Mouse (Mus musculus) limb, embryonic 15.5 days (tissue): ENCODE results near the gene Zfp57. TPM values are rescaled to one million over a fixed set of nuclear protein-coding genes. Genes with fewer than 3 reads are reported as not detected.

Experiments used
- ATAC-seq: fragments of 200-750 bp; cut with Nextera tagmentation; 2 replicates; pipeline ENCODE4 v1.8.0; 2017; ENCODE audit warnings: low read depth, moderate TSS enrichment; ENCODE audit not compliant: insufficient number of reproducible peaks, low FRiP score, low TSS enrichment
- H3K27ac ChIP-seq: fragments of 300-500 bp; sonication (generic); 2 replicates; pipeline ENCODE4 v1.5.1; 2015; ENCODE audit warnings: moderate library complexity, mild to moderate bottlenecking, inconsistent platforms
- H3K27me3 ChIP-seq: fragments of 300-500 bp; sonication (generic); 2 replicates; pipeline ENCODE4 v1.6.1; 2015; ENCODE audit warnings: inconsistent platforms
- H3K36me3 ChIP-seq: fragments of 300-500 bp; sonication (generic); 2 replicates; pipeline ENCODE4 v1.6.1; 2015; ENCODE audit warnings: inconsistent platforms
- H3K4me1 ChIP-seq: fragments of 300-500 bp; sonication (generic); 2 replicates; pipeline ENCODE4 v1.6.1; 2015; ENCODE audit warnings: inconsistent platforms
- H3K4me2 ChIP-seq: fragments of 300-500 bp; sonication (generic); 2 replicates; pipeline ENCODE4 v1.6.1; 2015; ENCODE audit warnings: mild to moderate bottlenecking, inconsistent platforms
- H3K4me3 ChIP-seq: fragments of 300-500 bp; sonication (generic); 2 replicates; pipeline ENCODE4 v1.5.1; 2015; ENCODE audit warnings: mild to moderate bottlenecking, inconsistent platforms
- H3K9ac ChIP-seq: fragments of 300-500 bp; sonication (generic); 2 replicates; pipeline ENCODE4 v1.6.1; 2015; ENCODE audit warnings: inconsistent platforms
- H3K9me3 ChIP-seq: fragments of 300-500 bp; sonication (generic); 2 replicates; pipeline ENCODE4 v1.6.1; 2016; ENCODE audit warnings: inconsistent platforms
- WGBS: fragments of 180-500 bp; shearing (Covaris S2); methylation state at CpG from one replicate; pipeline ENCODE4 v1.1.7; 2015; 5-methylcytosine and 5-hydroxymethylcytosine counted together
- polyA plus RNA-seq: library from polyadenylated mRNA; unstranded; fragments of >200 nt; fragmentation: Nextera tagmentation; extraction: Ambion mirVana; gene quantifications from 2 replicates; pipeline ENCODE4 v1.2.1, GENCODE M21; 2015

Gene Zfp57
- polyA plus RNA-seq, 1 experiment from 2014 or later: 72.9 TPM

GRCm38 (mm10) chr17:37047332-37047976 lies 46.5 kb downstream of the Zfp57 start:
- H3K36me3 ChIP-seq: no peaks in the 10 kb centered on the region
- 20% methylated on average over 19 of the region's 19 CpGs for WGBS

GRCm38 (mm10) chr17:37047981-37048380 lies 47.0 kb downstream of the Zfp57 start:
- no peak for ATAC-seq
- peaks cover 4% of the 10 kb centered on the region for H3K27me3 ChIP-seq
- H3K4me3 ChIP-seq: no peak overlapping the region
- H3K36me3 ChIP-seq: no peaks in the 10 kb centered on the region
- H3K27ac ChIP-seq: no peak overlapping the region
- WGBS: 25% methylated on average over 3 of the region's 3 CpGs
- no peak overlapping the region for H3K4me2 ChIP-seq
- H3K9me3 ChIP-seq: no peaks in the 10 kb centered on the region
- no peak overlapping the region for H3K9ac ChIP-seq
- peaks cover 45% of the 10 kb centered on the region for H3K4me1 ChIP-seq

More at GRCm38 (mm10) chr17:37047332-37047976, 46.5 kb downstream of the Zfp57 start:
- peak overlapping the region; percentile 80 for H3K4me3 ChIP-seq
- no peak overlapping the region for H3K27ac ChIP-seq
- peaks cover 45% of the 10 kb centered on the region for H3K4me1 ChIP-seq
- H3K4me2 ChIP-seq: peak overlapping the region; percentile 94
- peaks cover 4% of the 10 kb centered on the region for H3K27me3 ChIP-seq
- H3K9ac ChIP-seq: no peak overlapping the region
- H3K9me3 ChIP-seq: no peaks in the 10 kb centered on the region
- no peak for ATAC-seq

DNA sequence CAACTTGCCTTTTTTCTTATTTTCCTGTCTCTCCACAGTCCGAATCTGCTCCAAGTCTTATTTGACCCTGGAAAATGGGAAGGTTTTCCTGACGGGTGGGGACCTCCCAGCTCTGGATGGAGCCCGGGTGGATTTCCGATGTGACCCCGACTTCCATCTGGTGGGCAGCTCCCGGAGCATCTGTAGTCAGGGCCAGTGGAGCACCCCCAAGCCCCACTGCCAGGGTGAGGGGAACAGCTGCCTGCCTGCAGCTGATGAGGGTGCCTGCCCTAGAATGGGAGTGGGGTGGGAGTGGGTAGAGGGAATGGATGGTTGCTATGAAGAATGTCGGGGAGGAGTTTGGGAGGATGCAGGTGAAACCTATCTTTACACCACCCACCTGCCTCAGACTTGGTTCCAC lies 47.4 kb downstream of the Zfp57 start:
- WGBS: 65% methylated on average over 7 of the region's 7 CpGs
- no peak for ATAC-seq
- Histone ChIP-seq H3K4me1 (peaks cover 45% of the 10 kb centered on the region), H3K36me3 (no peaks in the 10 kb centered on the region), H3K9ac (no peak overlapping the region), H3K27me3 (peaks cover 4% of the 10 kb centered on the region), H3K4me3 (no peak overlapping the region), H3K9me3 (no peaks in the 10 kb centered on the region), H3K4me2 (no peak overlapping the region), H3K27ac (no peak overlapping the region)

- WGBS: 3% methylated on average over 39 of the region's 39 CpGs
- ATAC-seq: no peak
- H3K9ac ChIP-seq: peak overlapping the region; percentile 1; the same call in 1 of the 2 replicates
- H3K4me1 ChIP-seq: peaks cover 45% of the 10 kb centered on the region
- H3K27me3 ChIP-seq: peaks cover 4% of the 10 kb centered on the region
- peak overlapping the region; percentile 51; the same call in 1 of the 2 replicates for H3K27ac ChIP-seq
- H3K4me2 ChIP-seq: peak overlapping the region; percentile 92
- H3K4me3 ChIP-seq: peak overlapping the region; percentile 64
- H3K9me3 ChIP-seq: no peaks in the 10 kb centered on the region
- peaks cover 9% of the 10 kb centered on the region; the same call in 1 of the 2 replicates for H3K36me3 ChIP-seq
These were observed 48.8 kb downstream of the Zfp57 start for GRCm38 (mm10) chr17:37049570-37050310.

DNA sequence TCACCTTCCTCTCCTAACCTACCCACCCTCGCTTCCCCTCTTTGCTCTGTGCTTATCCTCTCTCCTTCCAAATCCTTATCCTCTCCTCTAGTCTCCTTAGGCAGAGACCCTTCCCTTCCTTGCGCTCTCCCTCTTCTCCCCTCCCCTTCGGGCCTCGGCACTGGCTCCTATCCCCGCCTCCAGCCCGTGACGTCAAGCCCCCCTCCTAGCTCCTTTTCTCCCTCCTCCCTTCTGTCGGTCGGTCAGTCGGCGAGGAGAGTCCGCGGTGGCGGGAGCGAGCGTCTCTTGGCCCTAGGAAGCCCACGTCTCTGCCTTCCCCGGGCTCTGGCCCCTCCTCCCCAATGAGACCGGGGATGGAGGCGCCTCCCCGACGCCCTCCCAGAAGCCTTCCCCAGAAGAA lies 49.4 kb downstream of the Zfp57 start:
- peak overlapping the region; percentile 51; the same call in 1 of the 2 replicates for H3K27ac ChIP-seq
- H3K9ac ChIP-seq: peak overlapping the region; percentile 55

DNA sequence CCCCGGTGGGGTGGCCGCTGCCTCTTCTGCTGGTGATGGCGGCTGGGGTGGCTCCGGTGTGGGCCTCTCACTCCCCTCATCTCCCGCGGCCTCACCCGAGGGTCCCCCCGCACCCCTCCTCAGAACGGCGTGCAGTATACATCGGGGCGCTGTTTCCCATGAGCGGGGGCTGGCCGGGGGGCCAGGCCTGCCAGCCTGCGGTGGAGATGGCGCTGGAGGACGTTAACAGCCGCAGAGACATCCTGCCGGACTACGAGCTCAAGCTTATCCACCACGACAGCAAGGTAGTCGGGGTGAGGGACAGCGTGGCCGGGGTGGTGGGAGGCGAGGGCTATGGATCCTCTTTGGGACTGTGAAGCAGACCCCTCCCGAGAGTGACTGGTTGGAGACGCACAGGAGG lies 49.9 kb downstream of the Zfp57 start:
- ATAC-seq: no peak
- H3K4me2 ChIP-seq: peak overlapping the region; percentile 92
- no peak overlapping the region for H3K27ac ChIP-seq
- no peaks in the 10 kb centered on the region for H3K9me3 ChIP-seq
- peaks cover 37% of the 10 kb centered on the region for H3K4me1 ChIP-seq
- H3K4me3 ChIP-seq: peak overlapping the region; percentile 64
- H3K36me3 ChIP-seq: peaks cover 19% of the 10 kb centered on the region; the same call in 1 of the 2 replicates
- WGBS: 8% methylated on average over 16 of the region's 27 CpGs
- H3K27me3 ChIP-seq: peaks cover 4% of the 10 kb centered on the region
- peak overlapping the region; percentile 55 for H3K9ac ChIP-seq

More for the DNA sequence above, 49.4 kb downstream of the Zfp57 start:
- peaks cover 40% of the 10 kb centered on the region for H3K4me1 ChIP-seq
- no peaks in the 10 kb centered on the region for H3K9me3 ChIP-seq
- H3K27me3 ChIP-seq: peaks cover 4% of the 10 kb centered on the region
- 1% methylated on average over 22 of the region's 22 CpGs for WGBS
- peak overlapping the region; percentile 64 for H3K4me3 ChIP-seq
- H3K36me3 ChIP-seq: peaks cover 14% of the 10 kb centered on the region; the same call in 1 of the 2 replicates
- H3K4me2 ChIP-seq: peak overlapping the region; percentile 92
- 0 out of 2 replicates have a peak, but pooled peaks have one; percentile 25 for ATAC-seq

GRCm38 (mm10) chr17:37051745-37052144 lies 50.8 kb downstream of the Zfp57 start:
- WGBS: 54% methylated on average over 4 of the region's 4 CpGs

DNA sequence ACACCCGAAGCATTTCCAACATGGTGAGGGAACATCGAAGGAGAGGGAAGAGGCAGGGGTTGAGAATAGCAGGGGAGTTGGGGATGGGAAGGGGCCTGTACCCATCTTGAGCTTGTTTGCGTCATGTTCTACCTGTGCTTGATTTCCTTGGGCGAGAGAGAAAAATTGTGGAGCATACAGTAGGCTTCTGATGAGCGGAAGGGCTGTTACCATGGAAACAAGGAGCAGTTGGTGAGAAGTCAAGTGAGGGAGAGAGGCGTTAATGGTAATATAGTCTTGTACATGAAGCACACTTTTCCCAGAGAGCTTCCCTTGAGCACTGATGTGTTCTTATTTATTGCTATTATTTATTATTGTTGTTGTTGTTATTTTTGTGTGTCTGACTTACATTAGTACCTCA lies 56.0 kb downstream of the Zfp57 start:
- WGBS: 87% methylated on average over 6 of the region's 6 CpGs
- H3K9ac ChIP-seq: no peak overlapping the region

More at GRCm38 (mm10) chr17:37051745-37052144, 50.8 kb downstream of the Zfp57 start:
- H3K27ac ChIP-seq: no peak overlapping the region
- no peak for ATAC-seq
- H3K9me3 ChIP-seq: no peaks in the 10 kb centered on the region
- H3K36me3 ChIP-seq: peaks cover 28% of the 10 kb centered on the region
- no peak overlapping the region for H3K4me3 ChIP-seq
- H3K9ac ChIP-seq: no peak overlapping the region
- H3K27me3 ChIP-seq: peaks cover 4% of the 10 kb centered on the region
- H3K4me1 ChIP-seq: peaks cover 34% of the 10 kb centered on the region
- H3K4me2 ChIP-seq: no peak overlapping the region

More for the DNA sequence above, 56.0 kb downstream of the Zfp57 start:
- Histone ChIP-seq H3K4me2 (no peak overlapping the region), H3K4me1 (no peaks in the 10 kb centered on the region), H3K27ac (no peak overlapping the region), H3K9me3 (no peaks in the 10 kb centered on the region), H3K27me3 (no peaks in the 10 kb centered on the region), H3K4me3 (no peak overlapping the region), H3K36me3 (peaks cover 59% of the 10 kb centered on the region)
- ATAC-seq: no peak

Other genes starting within 250 kb of the Zfp57 start
- gene H2-M10.5, start 228.3 kb upstream of the Zfp57 start, polyA plus RNA-seq: not detected in 2 replicates
- not detected in 2 replicates for gene H2-M10.6, start 189.0 kb upstream of the Zfp57 start, polyA plus RNA-seq
- gene Trim26, start 164.0 kb upstream of the Zfp57 start, polyA plus RNA-seq: 38.7 and 44.3 TPM in 2 replicates
- gene Trim15, start 134.0 kb upstream of the Zfp57 start, polyA plus RNA-seq: 0.10 TPM in 1 of 2 replicates, not detected in the other
- 2.4 and 3.8 TPM in 2 replicates for gene Trim10, start 131.6 kb upstream of the Zfp57 start, polyA plus RNA-seq
- gene Trim40, start 111.0 kb upstream of the Zfp57 start, polyA plus RNA-seq: not detected in 2 replicates
- not detected in 2 replicates for gene Trim31, start 103.0 kb upstream of the Zfp57 start, polyA plus RNA-seq
- 6.8 and 9.1 TPM in 2 replicates for gene Rnf39, start 58.2 kb upstream of the Zfp57 start, polyA plus RNA-seq
- gene Ppp1r11, start 49.4 kb upstream of the Zfp57 start, polyA plus RNA-seq: 106 and 112 TPM in 2 replicates
- 83.5 and 97.9 TPM in 2 replicates for gene Znrd1, start 42.6 kb upstream of the Zfp57 start, polyA plus RNA-seq
- gene Znrd1as, start 42.6 kb upstream of the Zfp57 start, polyA plus RNA-seq: 5.5 and 5.9 TPM in 2 replicates
- 0.18 and 0.21 TPM in 2 replicates for gene 2410137M14Rik, start 19.9 kb upstream of the Zfp57 start, polyA plus RNA-seq
- gene H2-M5, start 11.6 kb upstream of the Zfp57 start, polyA plus RNA-seq: 0.87 and 0.88 TPM in 2 replicates
- 0.14 TPM in 1 of 2 replicates, not detected in the other for gene Mog, start 22.2 kb downstream of the Zfp57 start, polyA plus RNA-seq
- gene Gabbr1, start 44.8 kb downstream of the Zfp57 start, polyA plus RNA-seq: 8.1 and 8.7 TPM in 2 replicates
- gene Olfr90, start 87.3 kb downstream of the Zfp57 start, polyA plus RNA-seq: not detected in 2 replicates
- not detected in 2 replicates for gene Olfr91, start 97.1 kb downstream of the Zfp57 start, polyA plus RNA-seq
- gene Olfr92, start 118.9 kb downstream of the Zfp57 start, polyA plus RNA-seq: not detected in 2 replicates
- gene Olfr93, start 160.3 kb downstream of the Zfp57 start, polyA plus RNA-seq: not detected in 2 replicates
- gene Ubd, start 192.7 kb downstream of the Zfp57 start, polyA plus RNA-seq: not detected in 2 replicates
- gene Olfr94, start 199.8 kb downstream of the Zfp57 start, polyA plus RNA-seq: 0.12 and 0.14 TPM in 2 replicates
- not detected in 2 replicates for gene Olfr95, start 212.0 kb downstream of the Zfp57 start, polyA plus RNA-seq
- gene Olfr96, start 219.0 kb downstream of the Zfp57 start, polyA plus RNA-seq: not detected in 2 replicates
- not detected in 2 replicates for gene Olfr97, start 236.2 kb downstream of the Zfp57 start, polyA plus RNA-seq